Mouse (Mus musculus): ENCODE results near the gene Synpo2l. TPM values are rescaled to one million over a fixed set of nuclear protein-coding genes. Genes with fewer than 3 reads are reported as not detected.
"Not testable (repeated sequence)": the region's sequence is repeated elsewhere in the genome, so short reads cannot be mapped to it uniquely, and the experiment has no call there.

Gene Synpo2l
- total RNA-seq, 2 experiments from 2014 or later, result not detected

DNA sequence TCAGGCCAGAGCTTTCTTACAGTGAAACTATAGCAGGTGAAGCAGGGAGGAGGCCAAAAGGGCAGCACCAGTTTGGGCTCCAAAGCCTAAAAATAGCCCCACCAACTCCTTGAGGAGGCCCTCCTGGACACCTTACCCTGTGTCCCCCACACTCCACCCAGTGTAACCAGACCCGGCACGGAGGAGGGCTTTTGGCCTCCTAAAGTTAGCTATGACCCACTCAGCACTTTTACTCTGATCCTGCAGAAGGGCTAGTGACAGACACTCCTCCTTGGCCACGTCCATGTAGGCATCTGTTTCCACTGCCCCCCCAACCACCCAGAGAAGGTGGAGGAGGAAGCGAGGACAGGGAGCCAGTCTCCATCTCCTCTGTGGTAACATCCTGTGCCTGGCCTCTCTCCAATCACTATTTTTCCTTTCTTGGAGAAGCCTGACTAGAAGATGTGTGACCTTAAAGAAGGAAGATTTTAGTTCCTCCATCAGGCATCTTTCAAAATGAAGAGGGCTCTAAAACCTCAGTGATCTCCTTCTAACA is 16.4 kb downstream of the Synpo2l start:
- ATAC-seq (replicated peaks; ENCODE audit: low FRiP score, poor library complexity, severe bottlenecking), result no peak

DNA sequence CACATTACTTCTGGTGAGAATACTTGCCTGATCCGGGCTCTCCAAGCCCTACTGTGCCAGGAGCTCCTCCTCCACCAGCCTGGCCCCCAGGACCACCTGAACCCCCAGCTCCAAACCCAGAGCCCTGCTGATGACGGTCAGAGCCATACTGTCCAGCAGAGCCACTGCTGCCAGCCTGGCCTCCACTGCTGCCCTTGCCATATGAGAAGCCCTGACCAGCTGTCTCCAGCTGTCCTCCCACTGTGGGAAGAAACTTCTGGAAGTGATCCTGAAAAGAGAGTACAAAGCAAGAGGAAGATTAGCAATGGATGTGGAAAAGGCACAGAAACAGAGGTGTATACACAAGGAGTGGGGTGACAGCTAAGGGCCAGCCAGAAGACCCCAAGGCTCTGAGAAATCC is 17.2 kb downstream of the Synpo2l start:
- ATAC-seq (replicated peaks; ENCODE audit: low FRiP score, poor library complexity, severe bottlenecking), result no peak

DNA sequence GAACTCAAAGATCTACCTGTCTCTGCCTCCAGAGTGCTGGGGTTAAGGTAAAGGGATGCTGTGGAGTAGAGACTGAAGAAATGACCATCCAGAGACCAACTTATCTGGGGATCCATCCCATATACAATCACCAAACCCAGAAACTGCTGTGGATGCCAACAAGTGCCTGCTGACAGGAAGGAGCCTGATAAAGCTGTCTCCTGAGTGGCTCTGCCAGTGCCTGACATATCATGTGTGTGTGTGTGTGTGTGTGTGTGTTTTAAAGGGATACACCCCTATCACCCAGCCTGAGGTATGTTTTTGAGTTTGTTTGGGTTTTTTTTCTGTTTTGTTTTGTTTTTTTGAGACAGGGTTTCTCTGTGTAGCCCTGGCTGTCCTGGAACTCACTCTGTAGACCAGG is 21.8 kb downstream of the Synpo2l start:
- ATAC-seq (replicated peaks; ENCODE audit: low FRiP score, poor library complexity, severe bottlenecking), result peak; percentile 60; the same call in 1 of the 2 replicates

DNA sequence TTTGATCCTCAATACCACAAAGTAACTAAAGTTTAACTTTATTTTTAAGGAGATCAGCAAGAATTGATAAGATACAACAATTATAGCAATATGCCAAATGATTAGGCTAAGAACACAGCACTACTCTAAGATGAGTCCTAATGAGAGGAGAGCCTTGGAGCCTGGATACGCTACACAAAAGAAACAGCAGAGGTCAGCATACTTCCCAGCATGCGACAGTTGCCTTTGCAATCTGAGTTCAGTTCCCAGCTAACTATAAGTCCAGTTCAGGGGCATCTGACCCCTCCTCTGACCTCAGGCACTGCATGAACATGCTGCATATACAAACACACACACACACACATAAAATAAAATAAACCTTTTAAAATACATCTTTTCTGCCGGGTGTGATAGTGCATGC is 22.6 kb downstream of the Synpo2l start:
- no peak for ATAC-seq (replicated peaks; ENCODE audit: low FRiP score, poor library complexity, severe bottlenecking)

DNA sequence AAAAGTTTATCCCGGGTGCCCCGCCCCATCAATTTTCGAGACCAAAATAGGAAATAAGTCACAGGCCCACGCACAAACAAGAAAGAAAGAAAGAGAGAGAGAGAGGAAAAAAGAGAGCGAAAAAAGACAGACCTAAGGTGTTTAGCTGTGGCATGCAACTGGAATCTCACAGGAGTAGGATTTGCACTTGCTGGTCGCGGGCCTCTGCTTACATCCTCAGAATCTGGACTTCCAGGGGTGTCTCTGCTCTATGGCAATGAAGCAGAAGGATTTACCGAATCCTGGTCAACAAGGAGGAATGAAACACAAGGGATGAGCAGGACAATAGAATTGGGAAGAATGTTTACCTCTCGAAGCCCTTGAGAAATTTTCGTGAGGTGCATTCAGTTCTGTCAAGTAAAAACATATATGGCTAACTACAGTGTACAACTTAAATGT is 26.7 kb downstream of the Synpo2l start:
- ATAC-seq (replicated peaks; ENCODE audit: low FRiP score, poor library complexity, severe bottlenecking), result peak; percentile 40

DNA sequence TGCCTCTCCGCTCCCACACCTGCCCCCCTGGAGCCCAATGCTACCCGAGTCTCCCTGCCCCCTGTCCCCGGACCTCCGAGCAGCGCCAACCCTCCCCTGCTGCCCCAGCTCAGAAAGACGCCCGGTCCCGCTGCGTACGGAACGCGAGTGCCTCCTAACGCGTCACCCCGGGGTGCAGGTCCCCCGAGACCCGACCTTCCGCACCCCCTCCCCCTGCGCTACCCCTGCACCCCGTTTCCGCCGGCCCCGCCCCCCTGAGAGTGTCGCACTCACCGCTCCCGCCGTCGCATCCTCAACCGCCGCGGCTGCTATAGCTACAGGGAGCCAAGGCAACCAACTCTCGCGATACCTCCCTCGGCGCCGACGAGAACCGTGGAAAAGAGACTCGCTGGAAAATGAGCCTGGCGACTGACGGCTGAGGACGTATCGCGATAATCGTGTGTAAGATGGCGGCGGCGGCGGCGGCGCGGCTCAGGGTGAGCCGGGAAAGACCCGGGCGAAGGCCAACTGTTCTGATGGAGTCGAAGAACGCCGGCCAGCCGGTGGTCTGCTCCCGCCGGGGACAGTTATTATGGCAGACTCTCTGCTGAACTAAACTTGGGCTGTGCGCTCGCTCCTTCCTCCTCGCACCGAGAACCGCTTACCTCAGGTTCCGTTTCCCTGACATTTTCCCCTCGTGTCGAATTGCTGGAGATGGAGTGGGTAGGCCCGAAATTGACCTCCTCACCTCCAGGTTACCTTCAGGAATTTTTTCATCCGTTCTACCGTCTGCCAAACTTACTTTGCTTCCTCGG is 27.3 kb downstream of the Synpo2l start, which contains the start of gene Usp54:
Gene Usp54, minus strand, starts transcription at position 420 of the 794 bp plus-strand sequence.
- peak; percentile 97 for ATAC-seq (replicated peaks; ENCODE audit: low FRiP score, poor library complexity, severe bottlenecking)

DNA sequence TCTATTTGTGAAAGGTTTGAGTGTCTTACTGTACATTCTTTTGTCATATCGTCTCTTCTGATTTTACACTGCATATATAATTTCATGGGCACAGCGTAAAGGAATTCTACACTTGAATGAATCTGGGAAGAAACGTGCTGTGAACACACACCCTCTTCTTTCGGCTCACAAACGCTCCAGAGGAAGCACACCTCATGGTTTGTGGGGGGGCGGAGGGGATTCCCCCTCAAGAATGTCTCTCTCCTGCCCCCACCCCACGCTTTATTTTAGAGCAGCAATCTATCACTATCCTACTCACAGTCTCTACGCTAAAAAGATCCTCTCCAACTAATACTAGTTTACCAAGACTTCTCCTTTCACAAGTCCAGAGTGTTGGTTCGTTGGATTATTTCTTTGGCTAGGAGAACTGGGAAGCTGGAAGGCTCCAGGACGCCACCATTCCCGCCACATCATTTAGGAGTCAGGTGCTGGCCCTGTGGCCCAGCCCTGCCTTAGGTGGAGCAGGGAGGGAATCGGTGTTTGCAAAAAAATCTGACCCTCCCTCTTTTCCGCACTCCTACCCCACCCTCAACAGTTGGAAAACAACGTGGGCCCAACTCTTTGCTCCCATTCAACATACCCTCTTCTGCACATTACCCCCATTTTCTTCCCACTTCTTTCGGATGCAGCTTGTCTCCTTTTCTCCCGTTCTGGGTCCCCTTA is 28.1 kb downstream of the Synpo2l start:
- ATAC-seq (replicated peaks; ENCODE audit: low FRiP score, poor library complexity, severe bottlenecking), result no peak

DNA sequence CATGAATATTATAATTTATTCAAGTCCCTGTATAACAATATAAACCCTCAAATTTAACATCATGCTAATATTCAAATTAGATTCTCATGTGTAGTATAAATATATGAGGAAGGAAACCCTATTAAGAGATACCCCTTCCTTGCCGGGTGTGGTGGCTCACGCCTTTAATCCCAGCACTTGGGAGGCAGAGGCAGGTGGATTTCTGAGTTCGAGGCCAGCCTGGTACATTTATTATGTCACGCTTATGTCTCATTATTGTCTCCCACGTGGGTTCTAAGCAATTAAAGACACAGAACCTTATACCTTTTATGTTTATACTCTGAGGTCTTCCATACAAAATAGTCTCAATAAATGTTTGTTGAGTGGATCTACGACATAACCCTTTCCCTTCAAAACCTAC is 29.5 kb downstream of the Synpo2l start:
- ATAC-seq (replicated peaks; ENCODE audit: low FRiP score, poor library complexity, severe bottlenecking), result no peak

DNA sequence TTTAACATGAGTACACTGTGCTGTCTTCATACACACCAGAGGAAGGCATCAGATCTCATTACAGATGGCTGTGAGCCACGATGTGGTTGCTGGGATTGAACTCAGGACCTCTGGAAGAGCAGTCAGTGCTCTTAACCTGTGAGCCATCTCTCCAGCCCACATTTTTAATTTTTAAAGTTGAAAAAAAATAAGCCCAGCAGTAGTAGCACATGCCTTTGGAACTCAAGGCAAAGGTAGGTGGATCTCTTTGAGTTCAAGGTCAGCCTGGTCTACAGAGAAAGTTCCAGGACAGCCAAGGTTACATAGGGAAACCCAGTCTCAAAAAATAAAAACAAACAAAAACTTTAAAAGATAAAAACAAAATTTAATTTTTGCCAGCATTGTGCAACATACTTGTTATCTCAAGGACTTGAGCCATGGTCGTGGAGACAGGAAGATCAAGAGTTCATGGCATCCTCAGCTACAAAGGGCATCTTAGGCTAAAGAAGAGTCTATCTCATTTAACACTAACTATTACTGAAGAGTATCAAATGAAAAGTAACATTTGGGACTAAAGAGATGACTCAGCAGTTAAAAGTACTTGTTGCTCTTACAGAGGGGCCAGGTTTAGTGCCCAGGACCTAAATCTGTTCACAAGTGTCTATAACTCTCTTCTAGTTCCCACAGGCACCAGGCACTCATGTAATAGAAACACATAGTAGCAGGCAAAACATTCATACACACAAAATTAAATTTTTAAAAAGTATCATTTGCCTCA is 30.2 kb downstream of the Synpo2l start:
- no peak for ATAC-seq (replicated peaks; ENCODE audit: low FRiP score, poor library complexity, severe bottlenecking)

DNA sequence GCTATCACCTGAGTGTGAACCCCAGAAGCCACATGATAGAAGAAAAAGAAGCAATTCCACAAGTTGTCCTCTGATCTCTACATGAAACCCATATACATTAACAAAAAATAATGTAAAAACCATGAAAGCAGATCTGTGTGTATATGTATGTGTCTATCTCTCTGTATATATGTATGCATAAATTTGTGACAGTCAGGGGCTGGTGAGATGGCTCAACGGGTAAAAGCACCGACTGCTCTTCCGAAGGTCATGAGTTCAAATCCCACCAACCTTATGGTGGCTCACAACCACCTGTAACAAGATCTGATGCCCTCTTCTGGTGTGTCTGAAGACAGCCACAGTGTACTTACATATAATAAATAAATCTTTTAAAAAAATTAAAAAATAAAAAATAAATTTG is 31.2 kb downstream of the Synpo2l start:
- ATAC-seq (replicated peaks; ENCODE audit: low FRiP score, poor library complexity, severe bottlenecking), result not testable (repeated sequence)

DNA sequence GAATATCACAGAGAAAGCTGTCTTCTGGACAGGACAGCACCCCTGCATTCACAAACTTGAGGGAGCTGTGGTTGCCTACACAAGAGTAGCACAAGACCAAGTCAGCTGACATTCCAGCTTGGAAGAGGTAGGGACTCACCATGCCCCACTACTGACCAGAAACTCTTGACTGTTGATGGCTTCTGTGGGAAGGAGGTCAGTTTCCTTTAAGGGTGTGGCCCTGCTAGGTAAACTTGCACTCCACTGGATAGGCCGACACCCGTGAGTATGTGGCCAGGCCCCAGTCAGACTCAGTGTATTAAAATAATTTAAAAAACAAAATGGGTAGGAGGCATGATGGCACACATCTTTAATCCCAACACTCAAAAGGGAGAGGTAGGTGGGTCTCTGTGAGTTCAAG is 32.6 kb downstream of the Synpo2l start:
- no peak for ATAC-seq (replicated peaks; ENCODE audit: low FRiP score, poor library complexity, severe bottlenecking)

DNA sequence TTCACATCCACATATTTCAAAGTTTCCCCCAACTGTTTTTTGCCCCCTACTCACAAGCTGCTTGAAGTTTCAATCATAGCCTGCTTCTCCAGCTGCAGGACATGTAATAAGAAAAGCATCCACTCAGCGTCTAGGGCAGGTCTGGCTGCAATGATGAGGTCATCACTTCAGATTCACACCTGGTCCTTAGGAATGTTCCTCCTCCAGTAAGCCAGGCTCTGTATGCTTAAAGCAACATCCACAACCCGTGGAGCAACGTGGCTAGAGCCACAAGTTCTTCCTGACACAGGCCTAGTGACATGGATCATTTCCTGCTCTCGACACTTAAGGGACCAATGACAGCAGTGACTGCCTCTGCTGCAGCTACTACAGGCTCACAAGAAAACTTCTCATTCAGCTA is 36.9 kb downstream of the Synpo2l start:
- no peak for ATAC-seq (replicated peaks; ENCODE audit: low FRiP score, poor library complexity, severe bottlenecking)

DNA sequence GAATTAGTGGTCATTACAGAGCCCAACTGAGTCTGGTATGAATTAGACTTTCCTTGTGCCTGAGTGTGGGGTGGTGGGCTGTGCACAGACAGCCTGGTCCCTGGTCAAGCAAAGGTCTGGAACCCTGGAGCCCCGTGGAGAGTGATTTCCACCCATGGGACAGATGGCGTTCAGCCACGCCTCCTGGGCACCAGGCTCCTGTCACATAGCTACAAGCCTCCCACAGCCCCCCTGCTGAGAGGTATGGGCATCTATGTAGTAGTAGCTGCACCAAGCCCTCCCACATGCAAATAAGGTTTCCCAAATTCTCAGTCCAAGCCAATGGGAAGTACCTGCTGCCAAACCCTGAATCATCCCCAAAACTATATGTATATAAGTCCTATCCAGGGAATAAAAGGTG is 41.2 kb downstream of the Synpo2l start:
- ATAC-seq (replicated peaks; ENCODE audit: low FRiP score, poor library complexity, severe bottlenecking), result no peak

DNA sequence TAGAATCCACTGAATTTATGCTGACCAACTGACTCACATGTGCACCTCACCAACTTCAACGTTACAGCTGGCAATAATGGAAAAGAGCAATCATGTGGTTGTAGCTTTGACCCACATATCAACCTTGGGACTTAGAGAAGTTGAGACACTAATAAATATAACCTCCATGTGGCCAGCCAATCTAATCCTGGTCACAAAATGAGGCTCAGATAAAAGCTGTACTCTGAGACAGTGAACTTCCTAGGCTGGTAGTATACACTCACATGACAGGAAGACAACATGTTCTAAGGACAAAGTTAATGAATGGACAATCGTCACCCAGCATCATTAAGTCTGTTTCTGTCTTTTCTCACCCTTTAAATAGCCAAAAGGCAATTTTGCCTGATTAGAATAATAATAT is 41.7 kb downstream of the Synpo2l start:
- no peak for ATAC-seq (replicated peaks; ENCODE audit: low FRiP score, poor library complexity, severe bottlenecking)

DNA sequence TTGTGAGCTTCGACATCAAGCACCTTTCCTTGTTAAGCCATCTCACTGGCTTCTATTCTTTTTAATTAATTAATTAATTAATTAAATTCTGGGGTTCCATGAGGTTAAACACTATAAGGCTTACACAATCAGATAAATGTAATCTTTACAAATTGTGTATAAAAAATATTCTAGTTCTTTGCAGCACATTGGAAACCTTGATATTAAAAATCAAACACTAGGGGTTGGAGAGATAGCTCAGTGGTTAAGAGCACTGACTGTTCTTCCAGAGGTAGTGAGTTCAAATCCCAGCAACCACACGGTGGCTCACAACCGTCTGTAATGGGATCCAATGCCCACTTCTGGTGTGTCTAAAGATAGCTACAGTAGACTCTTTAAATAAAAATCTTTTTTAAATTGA is 45.2 kb downstream of the Synpo2l start:
- ATAC-seq (replicated peaks; ENCODE audit: low FRiP score, poor library complexity, severe bottlenecking), result no peak

DNA sequence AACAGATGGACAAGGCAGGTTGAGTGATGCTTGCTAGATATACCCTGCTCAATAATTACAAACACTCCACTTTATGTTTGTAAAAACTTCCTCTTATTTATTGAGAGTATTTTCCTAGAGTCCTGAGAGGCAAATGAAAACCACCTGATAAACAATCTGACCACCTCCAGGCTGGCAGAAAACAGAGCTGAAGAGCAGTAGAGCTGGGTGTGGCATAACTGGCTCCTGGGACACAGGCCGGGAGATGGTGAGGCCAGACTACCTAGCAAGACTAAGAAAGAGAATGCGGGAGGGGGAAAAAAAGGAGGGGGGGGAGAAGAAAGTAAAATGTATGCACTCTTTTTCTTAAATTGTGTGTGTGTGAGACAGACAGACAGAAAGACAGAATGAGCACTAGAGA is 45.7 kb downstream of the Synpo2l start:
- peak; percentile 48; the same call in 1 of the 2 replicates for ATAC-seq (replicated peaks; ENCODE audit: low FRiP score, poor library complexity, severe bottlenecking)

DNA sequence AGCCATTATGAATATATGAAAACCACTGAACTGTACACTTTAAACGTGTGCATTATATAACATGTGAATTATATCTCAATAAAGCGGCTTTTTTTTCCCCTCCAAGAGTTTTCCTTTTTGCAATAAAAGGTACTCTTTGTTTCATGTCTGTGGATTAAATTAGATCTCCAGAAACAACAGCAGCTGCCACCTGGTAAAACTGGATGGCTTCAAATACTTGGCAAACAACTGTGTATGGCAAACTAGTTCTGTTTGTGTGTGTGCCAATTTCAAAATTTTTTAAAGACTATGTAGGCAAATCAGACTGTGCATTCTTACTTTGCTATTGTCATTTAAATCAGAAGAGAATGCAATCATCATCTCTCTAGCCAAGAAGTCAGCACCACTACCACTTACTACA is 46.3 kb downstream of the Synpo2l start:
- no peak for ATAC-seq (replicated peaks; ENCODE audit: low FRiP score, poor library complexity, severe bottlenecking)

DNA sequence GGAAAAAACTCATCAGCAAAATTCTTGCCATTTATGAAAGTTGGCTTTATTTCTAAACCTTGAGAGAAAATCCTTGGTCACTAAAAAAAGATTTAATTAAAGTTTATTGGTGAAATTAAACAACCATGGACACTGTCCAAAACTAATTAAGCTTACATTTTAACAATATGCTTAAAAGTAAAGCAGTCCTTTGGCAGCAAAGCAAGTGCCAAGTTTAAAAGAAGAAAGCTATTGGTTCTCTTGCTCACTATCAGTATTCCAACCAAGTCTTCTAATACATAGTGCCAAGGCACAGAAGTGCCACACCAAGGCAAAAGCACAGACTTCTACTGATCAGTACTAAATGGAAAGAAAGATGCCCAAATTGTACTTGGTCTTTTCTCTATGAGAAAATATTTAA is 49.0 kb downstream of the Synpo2l start:
- no peak for ATAC-seq (replicated peaks; ENCODE audit: low FRiP score, poor library complexity, severe bottlenecking)

DNA sequence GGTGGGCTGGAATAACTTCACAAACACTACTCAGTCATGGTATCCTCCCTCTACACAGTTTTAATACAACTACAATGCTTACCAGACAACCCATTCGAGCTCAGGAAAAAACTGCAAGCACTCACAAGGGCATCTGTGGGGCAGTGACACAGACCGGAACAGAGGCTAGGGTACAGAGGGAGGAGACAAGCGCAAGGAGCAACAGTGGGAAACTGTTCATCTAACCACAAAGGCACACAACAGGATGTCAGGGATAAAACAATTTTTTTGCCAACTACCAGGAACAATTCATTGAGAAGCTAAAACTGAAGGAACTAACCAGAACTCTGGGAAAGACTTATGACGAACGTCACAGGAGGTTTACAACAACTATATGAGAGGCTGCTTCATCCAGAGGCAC is 49.9 kb downstream of the Synpo2l start:
- ATAC-seq (replicated peaks; ENCODE audit: low FRiP score, poor library complexity, severe bottlenecking), result 0 out of 2 replicates have a peak, but pooled peaks have one; percentile 42

DNA sequence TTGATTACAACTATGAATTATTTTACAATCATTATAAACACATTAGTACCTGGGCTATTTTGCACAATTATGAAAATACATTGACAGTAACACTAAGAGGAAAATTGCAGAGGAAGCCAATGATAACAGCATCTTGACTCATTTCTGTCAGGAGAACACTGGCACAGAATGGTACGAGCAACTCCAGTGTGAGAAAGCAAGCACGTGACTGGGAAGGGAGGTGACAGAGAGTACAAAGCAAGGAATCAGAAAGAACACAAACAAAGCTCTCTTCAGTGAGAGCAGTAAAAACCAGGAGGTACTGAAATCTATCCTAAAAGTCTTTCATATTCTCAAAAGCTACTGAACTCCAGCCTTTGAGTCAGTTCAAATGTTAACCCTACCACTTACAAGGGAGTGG is 51.7 kb downstream of the Synpo2l start:
- no peak for ATAC-seq (replicated peaks; ENCODE audit: low FRiP score, poor library complexity, severe bottlenecking)

All from erythroblast, adult 5-6 weeks (primary cell).